Mouse (Mus musculus): ENCODE data around the gene Efnb1.

The Efnb1 gene

DNA sequence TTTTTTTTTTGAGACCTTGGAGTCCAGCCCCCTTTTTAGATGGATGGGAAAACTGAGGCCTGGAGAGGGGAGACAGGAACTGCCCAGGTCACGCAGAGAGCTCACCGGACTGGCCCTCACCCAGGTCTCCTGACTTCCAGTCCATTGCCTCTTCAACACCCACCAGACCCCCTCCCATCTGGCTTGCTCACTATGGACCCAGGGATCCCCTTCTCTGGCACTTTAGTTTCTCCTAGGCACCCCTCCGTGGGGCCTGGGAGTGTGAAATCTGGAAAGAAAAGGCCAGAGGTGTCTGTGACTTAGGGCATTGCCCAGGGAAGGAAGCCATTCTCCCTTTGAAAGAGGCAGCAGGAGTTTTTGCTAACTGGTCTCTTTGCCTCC is 17.3 kb downstream of the Efnb1 start:
- no peak for DNase-seq (ENCODE audit: low read depth in 2 of 2, low spot score in 2 of 2)

DNA sequence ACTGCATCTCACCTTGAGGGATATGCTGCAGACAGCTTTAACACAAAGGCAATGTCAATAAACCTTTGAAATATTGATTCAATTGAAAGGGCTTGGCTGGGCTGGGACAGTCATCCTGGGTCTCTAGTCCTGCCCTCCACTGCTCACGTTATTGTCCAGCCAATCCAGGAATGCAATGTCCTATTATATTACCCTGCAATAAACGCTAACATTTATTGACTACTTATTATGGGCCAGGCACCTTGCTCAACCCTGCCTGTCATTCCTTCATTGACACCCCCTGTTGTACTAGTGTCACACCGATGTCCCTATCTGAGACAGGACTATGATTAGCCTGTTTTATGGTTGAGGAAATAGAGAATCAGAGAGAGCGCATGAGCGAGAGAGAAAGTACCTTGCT is 18.4 kb downstream of the Efnb1 start:
- no peak for DNase-seq (ENCODE audit: low read depth in 2 of 2, low spot score in 2 of 2)

GRCm38 (mm10) chrX:99159020-99159419 is 23.1 kb downstream of the Efnb1 start:
- DNase-seq (ENCODE audit: low read depth in 2 of 2, low spot score in 2 of 2): no peak

DNA sequence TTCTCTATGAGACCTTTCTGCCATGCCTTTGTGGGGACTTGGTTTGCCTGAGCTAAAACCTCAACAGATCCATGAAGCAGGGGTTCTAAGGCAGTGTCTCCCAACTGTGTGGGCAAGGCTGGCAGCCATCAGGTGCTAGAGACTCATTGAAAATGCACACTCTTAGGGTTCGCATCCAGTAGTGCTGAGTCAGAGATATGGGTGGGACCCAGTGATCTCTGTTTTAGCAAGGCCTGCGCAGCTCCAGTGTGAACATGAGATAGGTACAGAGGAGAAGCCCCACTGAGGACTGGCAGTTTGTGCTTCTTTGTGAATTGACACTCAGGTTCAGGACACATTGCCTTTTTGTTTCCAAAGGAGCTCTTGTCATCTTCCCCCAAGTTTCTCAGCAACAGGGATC is 28.2 kb downstream of the Efnb1 start:
- no peak for DNase-seq (ENCODE audit: low read depth in 2 of 2, low spot score in 2 of 2)

DNA sequence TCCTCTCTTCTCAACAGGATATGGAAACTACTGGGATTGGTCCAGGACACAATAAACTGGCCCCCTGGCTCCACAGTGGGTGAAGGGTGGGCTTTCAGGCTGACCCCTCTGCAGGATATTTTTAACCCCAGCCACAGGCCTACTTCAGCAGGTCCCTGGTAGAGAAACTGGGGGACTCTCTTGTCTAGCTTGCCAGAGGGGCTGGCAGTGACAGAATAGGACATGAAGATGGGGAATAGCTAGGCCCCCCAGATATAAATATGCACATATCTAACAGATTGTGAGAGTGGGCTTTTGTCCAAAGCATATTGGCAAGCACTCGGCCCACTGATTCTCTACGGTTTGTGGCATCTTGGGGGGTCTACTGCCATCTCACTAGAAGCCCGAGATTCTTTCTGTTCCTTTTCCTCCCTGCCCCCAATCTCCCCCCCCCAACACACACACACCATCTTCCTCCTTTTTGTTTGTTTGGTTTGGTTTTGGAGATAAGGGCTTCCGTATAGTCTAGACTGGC is 29.0 kb downstream of the Efnb1 start:
- DNase-seq (ENCODE audit: low read depth in 2 of 2, low spot score in 2 of 2): no peak

DNA sequence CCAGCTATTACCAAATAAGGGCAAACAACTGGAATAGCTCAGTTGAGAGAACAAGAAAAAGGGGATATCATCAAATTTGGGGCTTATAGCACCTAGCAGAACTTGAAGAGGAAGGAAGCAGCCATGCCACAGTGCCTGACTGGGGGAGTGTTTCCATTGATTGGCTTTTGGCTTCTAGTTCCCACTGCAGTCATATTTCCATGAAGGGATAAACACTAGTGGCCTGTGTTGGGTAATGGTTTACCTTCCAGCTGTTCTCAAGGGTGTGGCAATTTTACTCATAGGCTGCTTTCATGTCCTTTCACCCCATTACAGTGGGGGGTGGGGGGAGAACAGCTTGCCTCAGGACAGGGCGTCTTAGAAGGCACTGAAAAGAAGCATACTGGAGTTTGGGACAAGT is 31.1 kb downstream of the Efnb1 start:
- no peak for DNase-seq (ENCODE audit: low read depth in 2 of 2, low spot score in 2 of 2)

- DNase-seq (ENCODE audit: low read depth in 2 of 2, low spot score in 2 of 2): no peak
Measured at GRCm38 (mm10) chrX:99167550-99167949, 31.6 kb downstream of the Efnb1 start.

GRCm38 (mm10) chrX:99172301-99172700 is 36.4 kb downstream of the Efnb1 start:
- DNase-seq (ENCODE audit: low read depth in 2 of 2, low spot score in 2 of 2): no peak

GRCm38 (mm10) chrX:99185081-99185596 is 49.2 kb downstream of the Efnb1 start:
- DNase-seq (ENCODE audit: low read depth in 2 of 2, low spot score in 2 of 2): no peak

DNA sequence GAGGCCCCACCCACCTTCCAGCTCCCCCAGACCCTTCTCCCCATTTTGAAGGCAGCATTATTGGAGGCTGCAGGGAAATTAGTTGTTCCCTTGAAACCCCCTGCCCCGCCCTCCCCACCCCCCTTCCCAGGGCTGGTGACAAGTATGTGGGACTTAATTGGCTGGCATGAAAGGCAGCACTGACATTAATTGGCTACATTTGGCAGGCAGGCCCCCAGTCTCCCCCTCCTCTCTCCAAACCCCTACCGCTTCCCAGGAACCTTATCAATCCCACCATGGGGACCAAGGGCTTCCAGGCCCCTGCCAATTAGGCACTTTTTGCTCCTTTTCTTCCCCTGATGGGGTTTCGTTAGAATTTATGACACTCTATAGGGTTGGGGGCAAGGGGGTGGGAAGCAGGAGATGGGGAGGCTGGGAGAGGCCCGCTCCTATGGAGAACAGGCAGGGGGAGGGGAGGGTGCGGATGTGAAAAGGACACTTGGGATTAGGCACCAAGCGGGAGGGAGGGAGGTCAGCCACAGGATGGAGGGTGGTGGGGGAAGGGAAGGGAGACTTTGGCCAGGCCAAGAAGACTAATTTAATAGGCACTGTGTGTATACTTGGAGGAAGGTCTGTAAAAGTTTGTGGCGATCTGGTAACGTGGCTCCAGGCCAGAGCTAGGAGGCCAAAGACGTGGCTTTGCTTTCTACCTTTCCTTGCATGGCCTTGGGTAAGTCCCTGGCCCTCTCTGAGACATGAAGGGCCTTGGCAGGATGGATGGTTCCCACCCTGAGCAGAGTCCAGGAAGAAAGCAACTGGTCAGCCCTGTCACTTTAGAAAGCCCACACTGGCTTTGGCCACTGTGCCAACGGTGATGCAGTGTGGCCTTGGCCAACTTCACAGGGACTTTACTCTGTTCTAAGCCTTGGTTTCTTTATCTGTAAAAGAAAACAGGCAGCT is 50.8 kb downstream of the Efnb1 start:
- DNase-seq (ENCODE audit: low read depth in 2 of 2, low spot score in 2 of 2): no peak

GRCm38 (mm10) chrX:99191441-99192087 is 55.6 kb downstream of the Efnb1 start:
- no peak for DNase-seq (ENCODE audit: low read depth in 2 of 2, low spot score in 2 of 2)

DNA sequence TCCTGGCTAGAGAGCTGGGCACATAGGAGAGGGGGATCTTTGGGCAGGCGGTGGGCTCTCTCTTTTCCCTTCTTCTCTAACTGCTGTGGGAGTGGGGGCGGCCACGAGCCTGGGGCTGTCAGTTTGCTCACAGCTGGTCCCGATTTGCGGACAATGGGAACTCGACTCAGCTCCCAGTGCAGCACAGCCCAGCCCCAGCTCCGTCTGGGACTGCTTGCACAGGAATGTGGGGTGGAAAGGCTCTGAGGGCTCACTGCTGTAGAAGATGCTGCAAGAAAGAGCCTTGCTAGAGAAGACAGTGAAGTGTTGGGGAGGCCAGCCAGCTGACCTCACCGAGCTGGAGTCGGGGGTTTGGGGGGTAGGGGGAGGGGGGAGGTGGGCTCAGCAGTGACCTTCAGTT is 61.0 kb downstream of the Efnb1 start:
- DNase-seq (ENCODE audit: low read depth in 2 of 2, low spot score in 2 of 2): no peak

DNA sequence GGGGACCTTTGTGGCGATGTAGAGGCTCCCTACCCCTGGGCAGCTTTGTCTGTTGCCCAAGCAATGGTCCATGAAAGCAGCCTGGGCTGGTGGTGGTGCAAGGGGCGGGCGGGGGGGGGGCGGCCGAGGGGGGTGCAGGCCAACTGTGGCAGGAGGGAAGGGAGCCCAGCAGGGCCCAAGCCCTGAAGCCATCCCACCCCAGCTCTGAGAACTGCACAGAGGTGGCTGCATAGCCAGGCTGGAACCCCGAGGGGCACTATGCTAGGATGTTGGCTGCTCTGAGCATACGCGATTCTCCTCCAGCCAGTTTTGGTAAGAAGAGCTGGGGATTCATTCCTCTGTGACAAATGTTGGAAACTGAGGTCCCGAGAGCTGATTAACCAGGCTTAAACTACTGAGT is 62.6 kb downstream of the Efnb1 start:
- no peak for DNase-seq (ENCODE audit: low read depth in 2 of 2, low spot score in 2 of 2)

Measured in CD8-positive naive resting alpha-beta T cell, adult 2 months (primary cell).